Mouse (Mus musculus): Measurements from ENCODE around the gene Cyb5rl.
A peak's percentile ranks its signal among the peaks of the same experiment; 100 is the strongest.

Gene Cyb5rl

GRCm38 (mm10) chr4:107066252-107067124, at the start of gene Cyb5rl, which contains the start of gene Mrpl37:
Gene Cyb5rl (plus strand): TSS chr4:107066988.
Gene Mrpl37 (minus strand): TSS chr4:107066868.
- DNase-seq (ENCODE audit: low spot score) = peak; percentile 92

GRCm38 (mm10) chr4:107017257-107017656, 49.5 kb upstream of the Cyb5rl start:
- no peak for DNase-seq (ENCODE audit: low spot score)

GRCm38 (mm10) chr4:107018521-107018920, 48.3 kb upstream of the Cyb5rl start:
- DNase-seq (ENCODE audit: low spot score) = no peak

- DNase-seq (ENCODE audit: low spot score) = peak; percentile 34
Observed at GRCm38 (mm10) chr4:107019027-107019426, 47.8 kb upstream of the Cyb5rl start.

- DNase-seq (ENCODE audit: low spot score) = no peak
Observed at GRCm38 (mm10) chr4:107020287-107021000, 46.3 kb upstream of the Cyb5rl start.

GRCm38 (mm10) chr4:107021464-107021863, 45.3 kb upstream of the Cyb5rl start:
- no peak for DNase-seq (ENCODE audit: low spot score)

- no peak for DNase-seq (ENCODE audit: low spot score)
Observed at GRCm38 (mm10) chr4:107024899-107025298, 41.9 kb upstream of the Cyb5rl start.

GRCm38 (mm10) chr4:107025369-107025768, 41.4 kb upstream of the Cyb5rl start:
- no peak for DNase-seq (ENCODE audit: low spot score)

GRCm38 (mm10) chr4:107026451-107026850, 40.3 kb upstream of the Cyb5rl start:
- DNase-seq (ENCODE audit: low spot score) = peak; percentile 43

- no peak for DNase-seq (ENCODE audit: low spot score)
Observed at GRCm38 (mm10) chr4:107035689-107036088, 31.1 kb upstream of the Cyb5rl start.

- no peak for DNase-seq (ENCODE audit: low spot score)
Observed at GRCm38 (mm10) chr4:107036985-107037384, 29.8 kb upstream of the Cyb5rl start.

GRCm38 (mm10) chr4:107038303-107038702, 28.5 kb upstream of the Cyb5rl start:
- no peak for DNase-seq (ENCODE audit: low spot score)

GRCm38 (mm10) chr4:107039270-107039669, 27.5 kb upstream of the Cyb5rl start:
- no peak for DNase-seq (ENCODE audit: low spot score)

GRCm38 (mm10) chr4:107042304-107042703, 24.5 kb upstream of the Cyb5rl start:
- DNase-seq (ENCODE audit: low spot score) = no peak

- DNase-seq (ENCODE audit: low spot score) = no peak
Observed at GRCm38 (mm10) chr4:107045188-107045587, 21.6 kb upstream of the Cyb5rl start.

- no peak for DNase-seq (ENCODE audit: low spot score)
Observed at GRCm38 (mm10) chr4:107047806-107048205, 19.0 kb upstream of the Cyb5rl start.

GRCm38 (mm10) chr4:107048568-107049162, 18.1 kb upstream of the Cyb5rl start:
- DNase-seq (ENCODE audit: low spot score) = peak; percentile 56

GRCm38 (mm10) chr4:107051889-107052288, 14.9 kb upstream of the Cyb5rl start:
- no peak for DNase-seq (ENCODE audit: low spot score)

GRCm38 (mm10) chr4:107052962-107053553, 13.7 kb upstream of the Cyb5rl start:
- no peak for DNase-seq (ENCODE audit: low spot score)

GRCm38 (mm10) chr4:107056088-107056487, 10.7 kb upstream of the Cyb5rl start:
- DNase-seq (ENCODE audit: low spot score) = no peak

- no peak for DNase-seq (ENCODE audit: low spot score)
Observed at GRCm38 (mm10) chr4:107058346-107058745, 8.4 kb upstream of the Cyb5rl start.

- no peak for DNase-seq (ENCODE audit: low spot score)
Observed at GRCm38 (mm10) chr4:107058781-107059180, 8.0 kb upstream of the Cyb5rl start.

Measured in ovary, postnatal 36 days (tissue).